Mouse (Mus musculus) retina, adult 2 months (tissue): ENCODE data around the gene Hprt.

Experiments
- DNase-seq: peaks from one replicate; pipeline ENCODE4 v3.0.0-alpha.2; 2012; ENCODE audit warnings: low read depth, low spot score

Hprt gene

DNA sequence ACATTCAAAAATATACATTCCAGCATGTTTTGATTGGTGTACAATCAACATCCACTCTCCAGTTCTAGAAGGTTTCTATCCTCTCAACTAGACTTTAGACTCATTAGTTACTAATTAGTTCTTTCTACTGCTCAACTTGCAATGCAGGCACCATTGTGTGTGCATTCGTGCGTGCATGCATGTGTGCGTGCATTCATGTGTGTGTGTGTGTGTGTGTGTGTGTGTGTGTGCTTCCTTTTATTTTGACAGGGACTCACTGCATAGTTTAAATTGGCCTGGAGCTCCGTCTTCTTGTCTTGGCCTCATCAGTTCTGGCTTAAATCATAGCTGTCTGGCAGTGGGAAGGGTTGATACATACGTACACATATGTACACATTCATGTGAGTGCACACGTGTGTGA lies 53.1 kb downstream of the Hprt start:
- DNase-seq, result no peak

DNA sequence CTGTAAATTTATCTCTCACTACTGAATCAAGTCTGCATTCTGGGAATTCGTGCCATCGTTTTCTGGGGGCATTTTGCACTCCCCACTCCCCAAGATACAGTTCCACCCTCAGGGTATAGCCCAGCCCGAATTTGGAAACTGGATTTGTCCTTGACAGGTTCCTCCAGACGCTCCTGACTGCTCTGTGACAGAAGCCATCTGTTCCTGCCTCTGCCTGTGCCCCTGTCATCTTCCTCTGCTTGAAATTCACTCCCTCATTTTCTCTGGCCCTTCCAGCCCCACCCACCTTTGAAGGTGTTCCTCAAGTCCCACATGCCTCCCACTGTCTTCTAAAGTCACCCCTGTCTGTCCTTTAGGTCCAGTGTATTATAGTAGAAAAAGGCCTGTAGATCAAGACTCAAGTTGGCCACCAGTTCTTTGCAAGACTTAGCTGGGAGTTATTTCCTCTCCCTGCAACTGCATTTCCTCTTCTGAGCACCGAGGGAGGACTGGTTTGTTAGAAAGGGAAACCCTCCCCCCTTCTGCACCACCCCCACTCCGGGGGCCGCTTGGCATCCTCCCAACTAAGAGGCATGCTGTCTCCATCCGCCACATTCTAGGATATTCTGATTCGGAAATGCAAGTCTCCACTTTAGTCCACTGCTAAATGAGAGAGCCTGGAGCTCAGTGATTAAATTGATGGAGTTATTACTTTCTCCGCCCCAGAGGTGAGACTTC lies 57.4 kb downstream of the Hprt start:
- no peak for DNase-seq

DNA sequence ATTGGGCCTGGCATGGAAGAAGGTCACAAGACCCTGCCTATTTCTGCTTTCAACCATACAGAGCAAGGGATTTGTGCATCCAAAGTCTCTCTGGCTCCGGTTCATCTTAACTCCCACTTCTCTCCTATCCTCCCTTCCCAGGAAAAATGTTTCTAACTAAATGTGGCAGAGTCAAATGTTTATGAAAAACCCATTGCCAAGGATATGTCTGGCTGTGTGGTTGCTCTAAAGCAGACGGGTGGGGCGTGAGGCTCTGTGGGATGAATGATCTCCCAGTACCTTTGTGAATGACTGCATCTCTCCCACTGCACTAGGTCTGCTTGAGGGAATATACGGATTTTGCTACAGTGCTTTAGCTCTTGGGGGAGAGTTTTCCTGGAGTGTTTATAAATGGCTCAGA lies 58.1 kb downstream of the Hprt start:
- no peak for DNase-seq

DNA sequence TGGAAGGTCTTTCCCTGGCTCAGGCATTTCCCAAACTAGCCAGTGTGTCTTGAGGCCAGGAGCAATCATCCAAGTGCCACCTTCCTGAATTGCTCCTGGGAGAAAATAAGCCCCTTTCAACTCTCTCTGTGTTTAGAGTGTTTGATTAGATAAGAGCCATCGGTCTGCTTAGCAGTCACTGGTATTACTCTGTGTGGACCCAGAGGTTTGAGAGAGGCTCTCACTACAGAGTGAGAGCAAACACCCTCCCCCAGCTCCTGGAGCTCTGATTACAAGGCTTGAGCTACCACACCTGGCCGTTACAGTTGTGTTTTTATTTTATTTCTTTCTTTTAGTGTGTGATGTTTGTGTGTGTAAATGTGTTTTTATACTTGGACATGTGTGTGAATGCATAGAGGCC lies 59.0 kb downstream of the Hprt start:
- no peak for DNase-seq

DNA sequence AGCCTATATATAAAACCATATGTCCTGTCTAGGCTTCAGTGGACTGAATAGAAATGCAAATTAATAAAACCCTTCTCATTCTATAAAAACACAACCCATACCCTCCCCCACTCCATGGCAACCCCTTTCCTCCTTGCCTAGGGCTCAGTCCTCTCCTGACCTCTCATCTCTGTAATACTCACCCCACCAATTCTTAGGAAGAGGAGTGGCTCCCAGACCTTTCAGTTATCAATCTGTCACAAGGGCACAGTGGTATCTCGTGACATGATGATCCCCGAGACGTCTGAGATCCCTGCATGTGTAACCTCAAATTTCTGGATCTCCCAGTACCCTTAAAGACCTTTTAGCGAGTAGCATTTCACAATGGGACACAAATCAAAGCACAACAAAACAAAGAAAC lies 61.3 kb downstream of the Hprt start:
- no peak for DNase-seq

DNA sequence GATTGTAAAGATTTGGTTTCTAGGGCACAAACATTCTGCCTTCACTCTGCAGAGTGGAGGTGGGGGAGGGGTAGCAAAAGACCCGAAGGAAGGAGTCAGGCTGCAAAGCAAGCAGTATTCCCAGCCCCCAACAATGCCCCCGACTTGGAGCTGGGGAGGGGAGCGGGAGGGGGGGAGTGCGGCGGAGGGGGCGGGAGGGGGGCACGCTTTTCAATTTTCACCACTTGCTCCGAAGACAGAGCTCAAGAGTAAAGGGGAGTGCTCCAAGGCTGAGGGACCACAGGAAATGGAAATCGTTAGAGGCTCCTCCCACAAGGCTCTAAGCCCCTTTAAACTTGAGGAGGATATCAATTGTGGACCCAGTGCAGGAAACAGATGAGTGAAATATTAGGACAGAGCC lies 62.4 kb downstream of the Hprt start:
- DNase-seq, result no peak

DNA sequence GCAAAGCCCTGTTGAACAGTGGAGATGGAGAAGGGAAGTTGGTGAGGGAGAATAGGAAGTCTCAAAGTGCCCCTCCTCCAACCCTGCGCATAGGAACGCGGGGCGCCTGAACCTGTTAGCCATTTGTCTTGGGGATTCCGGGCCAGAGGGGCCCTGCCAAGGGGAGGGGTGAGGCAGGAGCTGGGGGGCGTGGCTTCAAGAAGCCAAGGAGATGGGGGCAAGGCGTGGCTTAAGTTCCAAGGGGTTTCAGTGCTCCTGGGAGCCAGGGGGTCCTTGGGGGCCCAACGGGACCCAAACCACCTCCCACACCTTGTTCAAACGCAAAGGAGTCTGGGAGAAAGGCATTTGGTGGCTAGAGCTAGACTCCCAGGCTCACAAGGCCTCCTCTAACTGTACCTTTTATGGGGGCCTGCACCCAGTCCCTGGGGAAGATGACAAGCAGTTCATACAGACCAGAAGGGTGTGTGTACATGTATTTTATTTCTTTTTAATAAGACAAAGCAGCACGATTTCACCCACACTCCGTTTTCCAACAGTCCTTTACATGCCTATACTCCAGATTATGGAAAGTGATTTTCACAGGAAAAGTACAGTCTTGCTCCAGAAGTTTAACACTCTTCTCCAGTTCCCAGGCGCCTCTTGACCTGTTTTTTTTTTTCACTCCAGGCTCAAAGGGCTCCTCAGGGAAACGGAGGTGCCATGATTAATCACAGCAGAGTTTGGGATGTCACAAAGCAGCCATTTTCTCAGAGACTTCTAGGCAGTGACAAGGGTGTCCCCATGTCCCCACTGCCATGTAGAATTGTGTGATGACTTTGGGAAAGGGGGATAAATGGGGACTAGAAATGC lies 64.9 kb downstream of the Hprt start:
- DNase-seq, result no peak

DNA sequence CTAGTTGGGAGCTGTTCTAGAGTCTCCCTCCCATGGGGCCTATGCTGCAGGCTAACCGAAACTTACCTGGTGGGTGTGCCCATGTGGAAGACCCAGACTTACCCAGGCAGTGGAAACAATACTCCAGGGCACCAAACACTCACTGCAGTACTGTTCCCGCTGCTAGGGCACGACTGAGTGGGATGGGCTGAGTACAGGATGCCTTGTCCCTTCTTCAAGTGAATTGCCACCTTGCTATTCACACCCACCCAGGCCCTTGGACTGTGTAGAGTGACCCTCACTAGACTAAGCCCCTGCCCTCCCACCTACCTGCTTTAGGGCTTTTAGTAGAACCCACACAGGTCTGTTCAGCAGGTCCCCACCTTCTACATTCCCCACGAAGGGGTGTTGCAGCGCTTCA lies 65.9 kb downstream of the Hprt start:
- no peak for DNase-seq

DNA sequence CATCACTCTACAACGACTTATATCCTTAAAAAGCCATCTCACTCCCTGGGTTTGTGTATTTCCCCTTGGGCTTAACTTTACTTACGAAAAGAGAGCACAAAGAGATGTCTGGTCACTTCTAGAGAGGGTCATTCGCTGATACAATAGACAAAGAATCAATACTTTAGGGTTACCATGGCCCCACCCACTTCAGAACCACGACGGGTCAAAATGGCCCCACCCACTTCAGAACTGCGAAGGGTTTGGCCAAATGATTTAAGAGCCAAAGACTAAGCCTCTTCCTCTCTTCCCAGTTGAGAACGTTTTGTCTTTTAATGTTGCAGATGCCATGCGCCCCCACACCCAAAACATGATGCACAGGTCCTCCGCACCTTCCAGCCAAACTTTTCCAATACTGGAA lies 67.8 kb downstream of the Hprt start:
- no peak for DNase-seq

DNA sequence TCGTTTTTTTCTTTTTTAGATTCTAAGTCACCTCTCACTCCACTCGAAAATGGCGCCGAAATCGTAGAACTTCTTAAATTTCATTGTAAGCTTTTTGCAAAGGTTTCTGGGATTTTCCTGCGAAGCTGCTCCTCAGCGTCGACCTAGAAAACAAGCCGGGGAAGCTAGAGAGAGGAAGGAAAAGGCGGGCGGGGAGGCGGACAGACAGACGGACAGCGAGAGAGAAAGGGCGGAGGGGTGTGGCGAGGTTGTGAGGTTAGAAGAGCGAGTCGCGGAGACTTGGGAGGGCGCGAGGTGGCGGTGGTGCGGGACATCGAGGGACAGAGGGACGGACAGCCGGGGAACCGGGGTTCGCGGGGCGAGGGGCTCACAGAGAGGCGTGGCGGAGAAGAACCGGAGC lies 68.7 kb downstream of the Hprt start:
- no peak for DNase-seq

DNA sequence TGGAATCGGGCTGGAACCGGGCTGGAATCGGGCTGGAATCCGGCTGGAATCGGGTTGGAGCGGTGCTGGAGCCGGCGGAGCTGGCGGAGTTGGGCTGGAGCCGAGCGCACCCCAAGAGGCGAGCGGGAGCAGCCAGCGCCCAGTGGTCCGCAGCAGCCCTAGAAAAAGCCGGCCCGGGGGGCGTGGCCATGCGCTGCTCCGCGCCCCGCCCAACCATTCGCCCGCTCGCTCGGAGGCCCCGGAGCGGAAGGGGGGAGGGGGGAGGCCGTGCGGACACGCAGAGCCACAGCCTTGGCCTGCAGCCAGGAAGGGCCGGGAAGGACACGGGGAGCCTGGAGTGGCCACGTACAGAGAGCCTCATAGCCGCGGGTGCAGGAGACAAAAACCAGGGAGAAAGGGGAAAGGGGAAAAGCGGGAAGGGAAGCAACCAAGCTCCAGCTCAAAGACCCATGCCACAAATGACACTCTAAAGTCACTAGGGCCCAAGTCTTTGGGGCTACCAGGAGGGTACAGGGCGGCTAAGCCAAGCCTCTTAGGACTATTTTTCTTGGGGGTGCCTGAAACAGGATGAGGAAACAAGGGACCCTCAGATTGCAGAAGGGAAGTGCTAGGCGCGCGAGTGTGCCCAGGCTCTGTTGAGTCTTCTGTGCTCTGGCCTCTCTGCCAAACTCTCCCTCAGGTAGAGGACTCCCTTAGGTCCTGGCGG lies 69.3 kb downstream of the Hprt start:
- DNase-seq, result no peak

DNA sequence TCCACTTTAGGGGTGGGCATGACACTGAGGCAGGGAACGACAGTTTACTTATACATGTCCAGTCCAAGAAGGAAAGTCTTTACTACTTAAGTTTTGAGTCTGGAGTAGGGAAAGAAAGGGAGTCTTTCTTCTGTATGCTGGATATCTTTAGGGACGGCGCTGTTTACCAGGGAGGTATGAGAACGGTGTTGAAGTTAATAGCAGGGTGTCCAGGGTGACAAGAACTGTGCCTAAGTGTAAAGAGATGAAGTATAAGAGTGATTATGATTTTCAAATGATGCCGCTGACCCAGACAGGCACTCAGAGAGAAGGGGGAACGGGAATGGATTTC lies 69.8 kb downstream of the Hprt start:
- DNase-seq, result no peak

DNA sequence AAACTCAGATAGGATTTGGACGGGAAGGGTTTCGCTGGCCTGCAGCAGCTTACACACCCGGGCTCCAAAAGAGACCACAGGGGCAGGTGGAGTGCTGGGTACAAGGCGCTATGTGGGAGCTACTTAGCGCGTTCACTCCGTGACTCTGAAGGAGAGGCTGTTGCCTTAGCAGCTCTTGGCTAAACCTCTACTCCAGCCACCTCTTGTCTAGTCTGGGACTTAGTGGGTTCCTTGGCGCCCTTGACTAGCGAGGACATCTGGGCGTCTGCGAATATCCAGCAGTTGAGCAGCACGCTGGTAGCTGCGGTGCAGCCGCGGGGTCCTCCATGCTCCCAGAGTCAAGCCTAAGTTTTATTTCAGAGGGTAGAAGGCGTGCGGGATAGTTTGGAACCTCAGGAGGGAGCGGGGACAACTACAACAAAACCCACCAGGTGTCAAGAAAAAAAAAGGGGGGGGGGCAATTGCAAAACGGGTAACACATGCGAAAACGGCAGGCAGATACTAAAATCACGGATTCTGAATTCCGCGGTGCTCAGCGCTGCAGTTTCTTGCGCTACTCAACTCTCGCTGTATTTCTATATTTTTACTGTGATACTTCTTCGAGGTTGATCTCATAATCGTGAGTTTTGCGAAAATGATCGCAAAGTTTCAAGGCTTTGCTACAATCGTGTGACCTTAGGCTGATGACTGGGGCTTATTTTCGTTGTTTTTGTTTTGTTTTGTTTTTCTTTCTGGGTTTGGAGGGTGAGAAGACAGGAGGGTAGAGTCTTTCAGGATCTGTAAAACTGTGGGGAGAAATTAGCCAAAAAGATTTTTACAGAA lies 70.7 kb downstream of the Hprt start:
- no peak for DNase-seq

DNA sequence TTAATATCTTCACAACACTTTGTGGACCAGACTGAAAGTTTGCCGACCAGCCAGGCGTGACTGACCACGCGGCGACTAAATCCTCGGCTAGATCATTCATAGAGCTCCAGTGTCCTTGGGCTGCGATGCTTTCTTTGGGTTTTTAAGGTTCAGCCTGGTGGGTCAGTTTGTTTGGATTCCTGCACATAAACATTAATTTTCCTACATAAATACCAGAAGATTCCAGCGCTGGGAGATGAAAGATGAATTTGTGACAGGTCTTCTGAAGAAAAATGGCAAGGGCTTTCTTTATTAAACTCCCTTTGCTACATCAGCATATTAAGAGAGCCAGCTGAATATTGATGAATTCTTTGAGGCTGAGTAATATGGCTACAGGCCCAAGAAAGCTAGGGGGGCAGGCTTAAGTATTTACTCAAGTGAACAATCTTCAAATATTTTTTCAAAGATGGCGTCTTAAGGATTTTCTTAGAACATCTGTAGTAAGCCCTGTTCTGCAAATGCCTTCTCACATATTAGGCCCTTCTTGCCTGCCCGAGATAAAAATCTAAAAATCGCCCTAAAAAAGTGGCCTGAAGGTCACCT lies 71.6 kb downstream of the Hprt start:
- no peak for DNase-seq

DNA sequence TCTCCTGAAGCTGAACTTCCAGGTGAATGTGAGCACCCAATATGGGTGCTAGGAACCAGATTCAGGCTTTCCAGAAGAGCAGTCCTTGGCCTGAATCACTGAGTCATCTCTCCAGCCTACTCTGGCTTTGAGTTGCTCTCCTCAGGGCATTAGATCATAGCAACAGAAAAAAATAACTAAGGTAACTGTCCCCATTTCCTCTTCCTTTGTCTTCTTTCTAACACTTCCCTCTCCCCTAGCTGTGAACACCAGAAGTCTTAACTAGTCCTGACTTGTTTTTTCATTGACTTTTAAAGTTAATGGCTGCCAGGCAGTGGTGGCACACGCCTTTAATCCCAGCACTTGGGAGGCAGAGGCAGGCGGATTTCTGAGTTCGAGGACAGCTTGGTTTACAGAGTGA lies 76.5 kb downstream of the Hprt start:
- no peak for DNase-seq
